Mouse (Mus musculus) lung, adult 2 months (tissue): ENCODE measurements around the gene Sprr3. TPM values are rescaled to one million over a fixed set of nuclear protein-coding genes. Genes with fewer than 3 reads are reported as not detected.
"Not testable (repeated sequence)": the region's sequence is repeated elsewhere in the genome, so short reads cannot be mapped to it uniquely, and the experiment has no call there.

Experiments used
- DNase-seq: peaks from one replicate; pipeline ENCODE4 v3.0.0; 2022
- H3K4me1 ChIP-seq: fragments of 200-500 bp; 2 replicates; pipeline ENCODE4 v1.6.1; 2011; ENCODE audit warnings: low read length; ENCODE audit not compliant: control insufficient read depth, insufficient read depth
- H3K4me3 ChIP-seq: fragments of 200-500 bp; replicated peaks from 2 replicates; pipeline ENCODE3; 2011; ENCODE audit warnings: low read depth, mild to moderate bottlenecking, control low read depth, low read length; ENCODE audit errors: extremely low read depth
- CTCF ChIP-seq: fragments of 200-500 bp; IDR thresholded peaks from 2 replicates; pipeline ENCODE4 v1.5.1; 2011; ENCODE audit warnings: mild to moderate bottlenecking, low read length, control low read depth; ENCODE audit not compliant: insufficient read depth
- POLR2A ChIP-seq: fragments of 200-500 bp; IDR thresholded peaks from 2 replicates; pipeline ENCODE4 v1.6.1; 2011; ENCODE audit warnings: low read depth, mild to moderate bottlenecking, control low read depth, low read length, borderline replicate concordance; ENCODE audit errors: extremely low read depth
- WGBS: fragments of 180-500 bp; shearing (Covaris S2); methylation state at CpG from one replicate; pipeline ENCODE4 v1.1.7; 2018; 5-methylcytosine and 5-hydroxymethylcytosine counted together
- polyA plus RNA-seq: library from polyadenylated mRNA; depleted of rRNA; stranded (reverse); fragments of >200 nt; gene quantifications from 2 replicates; pipeline ENCODE4 v1.2.3, GENCODE M21; 2012; rRNA removed

Gene Sprr3
- polyA plus RNA-seq: 0.12 and 568 TPM in 2 replicates

DNA sequence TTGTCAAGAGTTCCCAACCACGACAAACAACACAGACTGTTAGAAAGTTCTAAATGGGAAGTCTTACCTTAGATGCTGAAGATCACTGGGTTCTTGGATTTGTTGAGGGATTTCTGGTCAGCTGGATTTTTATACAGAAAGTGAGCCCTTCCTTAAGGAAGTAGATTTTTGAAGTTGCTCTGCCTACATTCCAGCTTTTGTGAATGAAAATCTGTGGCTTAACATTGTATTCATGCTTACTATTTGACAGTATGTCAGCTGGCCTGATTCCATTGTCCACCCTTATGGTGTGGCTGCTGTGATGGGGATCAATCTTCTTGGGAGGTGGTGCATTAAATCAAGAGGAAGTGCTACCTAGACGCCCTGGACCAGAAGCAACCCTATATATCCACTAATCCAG, at the start of gene Sprr3:
Gene Sprr3 (minus strand): TSS at position 101 of the 400 bp plus-strand sequence.
- 45% methylated on average over 2 of the region's 2 CpGs for WGBS
- TF ChIP-seq POLR2A: no peak
- no peak for TF ChIP-seq CTCF
- no peaks in the 10 kb centered on the region for H3K4me1 ChIP-seq
- no peak within 1 kb of the TSS for H3K4me3 ChIP-seq
- DNase-seq: no peak

DNA sequence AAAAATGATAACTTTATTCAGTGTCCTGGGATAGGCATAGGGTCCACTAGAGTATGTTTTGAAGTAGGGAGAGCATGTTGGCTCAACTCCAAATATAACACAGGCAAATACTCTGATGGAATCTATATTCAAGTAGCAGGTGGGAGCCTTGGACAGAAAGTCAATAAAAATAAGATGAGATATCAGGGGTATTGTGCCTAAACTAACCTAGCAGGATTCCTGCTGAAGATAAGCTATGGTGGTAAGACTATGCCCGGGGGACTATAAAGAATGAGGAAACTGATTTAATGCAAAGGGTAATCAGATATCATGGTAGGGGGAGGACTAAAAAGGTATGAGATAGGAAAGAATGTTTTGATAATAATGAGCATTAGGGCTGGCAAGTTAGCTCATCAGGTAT, 49.7 kb upstream of the Sprr3 start:
- Histone ChIP-seq H3K4me1 (no peaks in the 10 kb centered on the region), H3K4me3 (no peak overlapping the region)
- WGBS: 71% methylated on average over 1 of the region's 1 CpGs
- no peak for DNase-seq
- TF ChIP-seq POLR2A (no peak), CTCF (no peak)

DNA sequence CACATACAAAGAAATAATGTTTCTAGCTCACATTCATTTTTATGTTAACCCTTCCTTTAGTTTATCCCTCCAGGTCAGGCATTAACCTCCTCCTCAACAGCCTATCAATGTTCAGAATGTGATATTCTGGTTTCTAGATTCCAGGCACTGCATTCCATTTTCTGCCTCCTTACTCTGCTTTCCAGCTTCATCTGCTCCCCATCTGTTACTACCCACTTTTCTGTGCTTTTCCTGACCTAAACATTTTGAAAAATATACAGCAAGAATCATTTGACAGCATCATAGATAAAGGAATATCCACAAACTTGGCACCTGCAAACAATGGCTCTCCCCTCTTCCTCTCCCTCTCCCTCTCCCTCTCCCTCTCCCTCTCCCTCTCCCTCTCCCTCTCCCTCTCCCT, 45.0 kb upstream of the Sprr3 start:
- no peaks in the 10 kb centered on the region for H3K4me1 ChIP-seq
- no peak overlapping the region for H3K4me3 ChIP-seq
- TF ChIP-seq CTCF (no peak), POLR2A (no peak)
- DNase-seq: no peak

DNA sequence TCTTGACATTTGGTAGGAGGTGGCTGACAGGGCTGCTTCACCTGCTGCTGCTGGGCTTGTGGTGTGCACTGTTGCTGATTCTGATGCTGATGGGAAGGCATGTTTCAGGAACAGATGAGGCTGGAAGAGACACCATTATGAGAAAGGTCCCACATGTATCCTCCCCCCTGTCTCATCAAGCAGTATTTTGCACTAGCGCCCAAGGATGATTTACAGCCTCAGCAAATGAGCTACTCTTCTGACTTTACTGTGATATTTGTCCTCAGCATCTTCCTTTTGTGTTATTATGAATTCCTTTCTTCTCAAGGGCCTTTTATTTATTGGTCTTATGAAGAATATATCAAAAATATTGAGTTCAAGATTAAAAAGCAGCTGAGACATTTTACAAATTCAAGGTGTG, 41.9 kb upstream of the Sprr3 start, which contains the start of gene Sprr4:
Gene Sprr4 (minus strand): TSS at position 101 of the 400 bp plus-strand sequence.
- no peak for DNase-seq
- 83% methylated on average over 1 of the region's 1 CpGs for WGBS
- no peaks in the 10 kb centered on the region for H3K4me1 ChIP-seq
- no peak for TF ChIP-seq CTCF
- no peak for TF ChIP-seq POLR2A
- no peak within 1 kb of the TSS for H3K4me3 ChIP-seq

DNA sequence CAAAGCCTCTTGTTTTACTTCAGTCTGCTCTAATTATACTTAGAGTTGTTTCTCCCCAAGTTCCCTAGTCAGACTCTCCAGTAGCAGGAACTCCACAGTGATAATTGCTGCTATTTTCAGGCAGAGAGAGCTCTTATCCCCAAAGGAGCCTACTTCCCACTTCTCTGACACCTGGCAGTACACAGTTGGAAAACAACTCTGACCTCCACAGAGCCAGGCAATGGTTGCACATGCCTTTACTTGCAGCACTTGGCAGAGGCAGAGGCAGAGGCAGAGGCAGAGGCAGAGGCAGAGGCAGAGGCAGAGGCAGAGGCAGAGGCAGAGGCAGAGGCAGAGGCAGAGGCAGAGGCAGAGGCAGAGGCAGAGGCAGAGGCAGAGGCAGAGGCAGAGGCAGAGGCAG, 31.7 kb upstream of the Sprr3 start:
- H3K4me3 ChIP-seq, DNase-seq, H3K4me1 ChIP-seq: not testable (repeated sequence)

DNA sequence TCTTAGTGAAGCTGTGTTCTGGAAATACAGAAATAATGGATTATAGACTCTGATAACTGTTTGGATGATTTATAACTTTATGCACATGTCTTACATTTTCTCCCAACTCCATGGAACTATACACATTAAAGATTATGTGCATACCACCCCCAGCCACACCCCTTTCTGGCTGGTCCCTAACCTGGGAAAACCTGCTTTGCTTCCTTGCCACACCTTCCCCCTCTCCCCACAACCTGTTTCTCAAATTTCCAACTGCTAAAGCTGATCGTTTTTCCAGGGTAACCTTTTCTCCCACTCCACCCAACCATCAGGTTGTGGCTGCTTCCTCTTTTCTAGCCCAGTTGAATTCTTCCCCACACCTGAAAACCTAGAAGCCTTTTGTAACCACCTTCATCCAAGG, 27.8 kb upstream of the Sprr3 start:
- Histone ChIP-seq H3K4me3 (no peak overlapping the region), H3K4me1 (no peaks in the 10 kb centered on the region)
- no peak for DNase-seq
- TF ChIP-seq POLR2A (no peak), CTCF (no peak)
- WGBS: 22% methylated on average over 1 of the region's 1 CpGs

DNA sequence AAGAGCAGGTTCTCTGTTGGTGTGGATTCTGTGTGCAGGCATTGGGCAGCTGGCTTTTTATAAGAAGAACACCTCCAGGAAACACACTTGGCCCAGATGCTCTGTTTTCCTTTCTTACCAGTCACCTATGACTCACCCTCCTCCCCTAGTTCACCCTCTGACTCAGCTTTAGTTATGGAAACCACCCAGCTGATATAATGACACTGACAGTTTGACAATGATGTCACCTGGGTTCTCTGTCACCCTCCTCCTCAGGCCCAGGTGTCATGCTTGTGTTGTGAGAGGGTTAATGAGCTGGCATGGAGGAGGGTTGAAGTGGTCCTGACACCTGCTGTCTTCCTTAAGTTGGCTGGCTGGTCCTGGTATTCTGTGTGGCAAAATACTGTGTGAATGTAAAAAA, 27.3 kb upstream of the Sprr3 start, which contains the start of gene Sprr1a:
Gene Sprr1a (minus strand): TSS at position 33 of the 400 bp plus-strand sequence.
- H3K4me3 ChIP-seq: no peak within 1 kb of the TSS
- no peaks in the 10 kb centered on the region for H3K4me1 ChIP-seq
- DNase-seq: no peak
- no peak for TF ChIP-seq POLR2A
- no peak for TF ChIP-seq CTCF

DNA sequence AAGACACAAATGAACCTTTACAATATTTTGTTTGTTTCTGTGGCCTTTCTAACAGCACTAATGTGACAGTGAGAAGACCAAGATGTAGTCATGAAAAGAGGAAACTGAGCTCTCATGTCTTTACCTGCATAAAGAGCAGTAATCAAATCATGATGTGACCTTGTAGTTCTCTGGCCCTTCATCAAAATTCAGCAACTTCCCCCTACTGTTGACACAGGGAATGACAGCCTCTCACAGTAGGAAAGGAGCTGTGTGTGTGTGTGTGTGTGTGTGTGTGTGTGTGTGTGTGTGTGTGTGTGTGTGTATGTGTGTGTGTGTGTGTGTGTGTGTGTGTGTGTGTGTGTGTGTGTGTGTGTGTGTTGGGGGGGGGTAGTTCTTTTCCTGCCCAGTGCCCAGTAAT, 22.7 kb upstream of the Sprr3 start:
- H3K4me3 ChIP-seq, DNase-seq, H3K4me1 ChIP-seq: not testable (repeated sequence)

DNA sequence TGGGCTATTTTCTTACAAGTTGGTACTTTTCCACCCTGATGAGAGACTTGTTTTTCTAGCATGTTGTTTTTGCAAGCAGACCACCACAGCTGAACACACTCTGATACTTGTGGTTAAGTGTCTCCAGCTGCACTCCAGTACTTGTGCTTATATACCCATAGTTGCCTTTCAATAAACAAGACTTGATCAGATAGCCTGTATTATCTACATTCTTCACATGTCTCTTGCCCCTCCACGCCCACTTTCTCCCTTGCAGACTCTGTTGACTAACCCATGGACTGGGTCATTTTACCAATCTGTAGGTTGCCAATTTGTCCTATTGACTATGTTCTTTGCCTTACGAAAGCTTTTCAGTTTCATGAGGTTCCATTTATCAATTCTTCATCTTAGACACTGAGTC, 11.6 kb upstream of the Sprr3 start:
- DNase-seq: no peak
- Histone ChIP-seq H3K4me3 (no peak overlapping the region), H3K4me1 (no peaks in the 10 kb centered on the region)
- TF ChIP-seq CTCF (no peak), POLR2A (no peak)
- WGBS: 65% methylated on average over 2 of the region's 2 CpGs

DNA sequence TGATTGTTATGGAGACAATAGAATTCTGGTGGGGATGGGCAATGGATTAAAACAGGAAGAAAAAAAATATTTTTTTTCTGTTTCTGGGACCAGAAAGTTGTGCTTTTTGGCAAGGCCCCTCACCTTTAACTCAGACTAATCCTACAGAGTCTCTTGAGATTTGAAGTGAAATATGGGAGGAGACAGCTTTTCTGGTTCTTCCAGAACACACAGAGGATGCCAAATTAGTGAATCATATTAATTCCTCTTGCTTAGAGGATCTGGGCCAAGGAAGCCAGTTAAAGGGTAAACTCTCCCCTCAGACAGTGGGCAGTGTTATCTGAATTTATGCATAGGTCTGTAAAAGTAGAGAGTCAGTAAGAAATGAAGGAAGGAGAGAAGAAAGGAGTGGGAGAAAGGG, 8.9 kb upstream of the Sprr3 start:
- no peaks in the 10 kb centered on the region for H3K4me1 ChIP-seq
- no peak for DNase-seq
- TF ChIP-seq CTCF (no peak), POLR2A (no peak)
- no peak overlapping the region for H3K4me3 ChIP-seq

DNA sequence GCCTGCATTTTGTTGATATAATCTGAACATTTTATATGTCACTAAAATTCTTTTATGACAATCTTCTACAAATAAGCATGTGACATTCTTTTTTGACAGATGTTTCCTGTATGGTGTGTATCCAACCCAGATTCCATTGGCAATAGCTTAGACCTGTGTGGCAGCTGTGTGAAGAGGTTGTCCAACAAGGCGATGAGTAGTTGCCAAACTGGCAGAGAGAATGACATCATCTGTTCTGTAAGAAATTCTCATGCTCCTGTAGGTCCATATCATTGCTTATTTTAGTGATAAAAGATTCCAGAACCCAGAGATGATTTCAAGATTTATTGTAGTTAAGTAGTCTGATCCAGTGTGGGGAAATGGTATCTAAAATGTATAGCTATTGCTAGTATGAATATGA, 8.1 kb upstream of the Sprr3 start:
- DNase-seq: no peak
- Histone ChIP-seq H3K4me3 (no peak overlapping the region), H3K4me1 (no peaks in the 10 kb centered on the region)
- WGBS: 55% methylated on average over 1 of the region's 1 CpGs
- TF ChIP-seq CTCF (no peak), POLR2A (no peak)

DNA sequence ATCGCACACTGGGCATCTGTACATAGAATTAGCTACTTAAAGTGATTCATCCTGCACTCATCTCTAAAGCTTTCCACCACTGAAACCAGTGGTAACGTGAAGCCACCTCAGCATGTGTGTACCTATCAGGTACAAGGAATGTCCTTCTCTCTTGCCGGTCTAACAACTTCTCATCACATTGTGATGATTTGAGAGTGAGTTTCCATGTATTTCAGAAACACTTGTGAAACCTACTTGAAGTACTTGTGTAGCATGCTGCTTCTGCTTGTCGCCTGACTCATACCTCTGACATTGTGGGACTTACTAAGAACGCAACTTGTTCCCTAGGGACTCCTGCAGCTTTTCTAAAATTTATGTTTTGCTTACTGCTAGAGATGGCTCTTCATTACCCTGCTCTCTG, 3.4 kb downstream of the Sprr3 start:
- no peak for TF ChIP-seq POLR2A
- TF ChIP-seq CTCF: no peak
- WGBS: 61% methylated on average over 5 of the region's 5 CpGs
- DNase-seq: no peak
- H3K4me1 ChIP-seq: no peaks in the 10 kb centered on the region
- H3K4me3 ChIP-seq: no peak overlapping the region
